Mouse (Mus musculus) midbrain, postnatal 0 days (tissue): ENCODE results near the gene Clasp1. TPM values are rescaled to one million over a fixed set of nuclear protein-coding genes. Genes with fewer than 3 reads are reported as not detected.
A peak's percentile ranks its signal among the peaks of the same experiment; 100 is the strongest.

ENCODE experiments used
- ATAC-seq: fragments of 200-750 bp; cut with Nextera tagmentation; 2 replicates; pipeline ENCODE4 v1.8.0; 2017; ENCODE audit warnings: moderate number of reproducible peaks, mild to moderate bottlenecking, moderate TSS enrichment, moderate library complexity; ENCODE audit not compliant: low FRiP score
- DNase-seq: peaks from one replicate; pipeline ENCODE4 v3.0.0-alpha.2; 2015; ENCODE audit warnings: low spot score
- H3K27ac ChIP-seq: fragments of 300-500 bp; sonication (generic); 2 replicates; pipeline ENCODE4 v1.5.1; 2014; ENCODE audit warnings: low read depth, mild to moderate bottlenecking, low read length, mixed read lengths
- H3K27me3 ChIP-seq: fragments of 300-500 bp; sonication (generic); 2 replicates; pipeline ENCODE4 v1.6.1; 2014; ENCODE audit warnings: low read length, control low read depth, mixed read lengths; ENCODE audit not compliant: insufficient read depth
- H3K36me3 ChIP-seq: fragments of 300-500 bp; sonication (generic); 2 replicates; pipeline ENCODE4 v1.6.1; 2014; ENCODE audit warnings: low read length, control low read depth, mixed read lengths; ENCODE audit not compliant: insufficient read depth
- H3K4me1 ChIP-seq: fragments of 300-500 bp; sonication (generic); 2 replicates; pipeline ENCODE4 v1.6.1; 2014; ENCODE audit warnings: mild to moderate bottlenecking, control low read depth, antibody characterized with exemption, low read length, mixed read lengths; ENCODE audit not compliant: insufficient read depth
- H3K4me2 ChIP-seq: fragments of 300-500 bp; sonication (generic); 2 replicates; pipeline ENCODE4 v1.6.1; 2014; ENCODE audit warnings: low read depth, mild to moderate bottlenecking, low read length, mixed read lengths; ENCODE audit not compliant: poor library complexity, severe bottlenecking
- H3K4me3 ChIP-seq: fragments of 300-500 bp; sonication (generic); 2 replicates; pipeline ENCODE4 v1.5.1; 2014; ENCODE audit warnings: low read depth, mild to moderate bottlenecking, low read length, moderate library complexity
- H3K9ac ChIP-seq: fragments of 300-500 bp; sonication (generic); replicated peaks from 2 replicates; pipeline ENCODE4 v1.6.1; 2014; ENCODE audit warnings: mild to moderate bottlenecking, low read length, moderate library complexity, mixed read lengths; ENCODE audit not compliant: poor library complexity, severe bottlenecking
- H3K9me3 ChIP-seq: fragments of 300-500 bp; sonication (generic); 2 replicates; pipeline ENCODE4 v1.6.1; 2016; ENCODE audit warnings: low read length, control low read depth
- CTCF ChIP-seq: IDR thresholded peaks from 2 replicates; pipeline ENCODE4 v1.5.1; 2016; ENCODE audit warnings: antibody characterized with exemption, mild to moderate bottlenecking
- WGBS: fragments of 180-500 bp; shearing (Covaris S2); extraction: QIAGEN DNeasy Blood & Tissue Kit; methylation state at CpG from one replicate; pipeline ENCODE4 v1.1.7; 2014; 5-methylcytosine and 5-hydroxymethylcytosine counted together
- polyA plus RNA-seq: library from polyadenylated mRNA; unstranded; fragments of >200 nt; fragmentation: Nextera tagmentation; extraction: Ambion mirVana; gene quantifications from 2 replicates; pipeline ENCODE4 v1.2.1, GENCODE M21; 2015
- total RNA-seq: library from RNA; depleted of rRNA; stranded (reverse); fragments of >200 nt; gene quantifications from 2 replicates; pipeline ENCODE4 v1.2.3, GENCODE M21; 2014

The Clasp1 gene
- total and polyA plus RNA-seq, 2 experiments from 2014 or later = 75.9 to 141 TPM

DNA sequence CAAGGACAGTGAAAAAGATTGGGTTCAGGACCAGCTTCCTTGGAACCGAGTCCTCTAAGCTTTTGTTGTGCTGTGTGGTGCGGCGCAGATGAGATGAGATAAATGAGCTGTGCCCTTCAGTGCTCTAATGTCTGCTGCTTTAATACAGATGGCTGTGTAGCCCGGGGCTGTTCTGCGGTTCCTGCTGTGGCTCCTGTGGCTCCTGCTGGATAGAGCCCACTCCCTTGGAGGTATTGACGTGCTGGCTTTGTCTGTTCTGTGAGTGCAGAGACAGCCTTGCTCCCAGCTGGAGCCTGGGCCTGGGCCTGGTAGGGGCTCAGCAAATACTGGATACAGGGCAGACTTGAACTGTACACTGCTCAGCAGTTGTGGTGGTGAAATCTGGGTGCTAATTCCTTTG lies 34.0 kb downstream of the Clasp1 start:
- peaks cover 14% of the 10 kb centered on the region; the same call in 1 of the 2 replicates for H3K36me3 ChIP-seq
- no peak overlapping the region for H3K4me3 ChIP-seq
- no peak for TF ChIP-seq CTCF
- no peak overlapping the region for H3K27ac ChIP-seq
- H3K27me3 ChIP-seq = no peaks in the 10 kb centered on the region
- H3K9me3 ChIP-seq = no peaks in the 10 kb centered on the region
- H3K4me2 ChIP-seq = no peak overlapping the region
- DNase-seq (no peak), ATAC-seq (no peak)
- 57% methylated on average over 6 of the region's 6 CpGs for WGBS
- no peaks in the 10 kb centered on the region for H3K4me1 ChIP-seq
- H3K9ac ChIP-seq = no peak overlapping the region

DNA sequence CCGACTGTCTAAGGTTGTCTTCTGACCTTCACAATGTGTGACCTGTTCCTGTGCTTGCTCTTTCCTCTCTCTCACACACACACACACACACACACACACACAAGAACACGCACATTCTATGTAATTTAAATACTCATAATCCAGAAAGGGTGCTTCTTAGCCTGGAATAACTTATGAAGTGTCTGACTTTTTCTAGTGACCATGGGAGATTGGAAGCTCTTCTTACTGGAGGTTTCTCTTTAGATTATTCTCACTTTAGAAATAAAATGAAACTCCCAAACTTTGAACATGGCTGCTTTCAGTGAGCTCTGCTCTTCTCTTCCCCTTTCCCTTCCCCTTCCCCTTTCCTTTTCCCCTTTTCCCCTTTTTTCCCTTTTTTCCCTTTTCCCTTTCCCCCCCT lies 37.1 kb downstream of the Clasp1 start:
- H3K36me3 ChIP-seq = peaks cover 8% of the 10 kb centered on the region; the same call in 1 of the 2 replicates
- no peak overlapping the region for H3K9ac ChIP-seq
- no peak overlapping the region for H3K27ac ChIP-seq
- H3K4me3 ChIP-seq = no peak overlapping the region
- no peak for TF ChIP-seq CTCF
- WGBS = 91% methylated on average over 2 of the region's 2 CpGs
- no peaks in the 10 kb centered on the region for H3K9me3 ChIP-seq
- H3K27me3 ChIP-seq = no peaks in the 10 kb centered on the region
- H3K4me2 ChIP-seq = no peak overlapping the region
- ATAC-seq (no peak), DNase-seq (no peak)
- no peaks in the 10 kb centered on the region for H3K4me1 ChIP-seq

DNA sequence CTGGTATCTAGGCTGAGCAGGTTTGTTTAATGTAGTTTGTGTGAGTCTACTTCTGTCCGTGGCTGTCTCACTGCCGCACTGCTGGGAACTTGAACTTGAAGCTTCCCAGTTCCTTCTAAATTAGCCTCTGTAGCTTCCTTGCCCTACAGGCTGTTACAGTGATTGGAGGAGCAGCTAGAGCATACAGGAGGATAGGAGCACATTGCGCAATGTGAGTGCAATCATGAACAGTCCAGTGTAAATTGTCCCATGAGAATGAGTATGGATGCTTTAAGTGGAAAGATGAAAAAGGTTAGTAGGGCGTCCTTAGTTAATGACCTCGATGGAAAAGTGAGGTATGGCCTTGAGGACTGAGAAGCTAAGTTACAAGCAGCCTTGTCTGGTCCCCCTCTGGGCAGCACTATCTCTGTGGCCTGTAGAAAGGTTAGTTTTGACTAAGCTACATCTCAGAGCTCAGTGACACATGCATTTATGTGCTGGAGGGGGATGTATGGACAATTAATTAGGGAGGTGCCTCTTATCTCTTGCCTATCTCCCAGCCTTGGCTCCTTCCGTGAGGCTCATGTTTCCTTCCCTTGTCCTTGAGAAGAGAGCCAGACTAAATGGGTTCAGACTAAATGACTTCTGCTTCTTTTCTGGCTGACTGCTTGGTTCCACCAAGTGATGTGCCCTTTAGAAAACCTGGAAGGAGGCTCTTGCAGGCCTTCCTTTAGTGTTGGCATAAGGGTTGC lies 39.7 kb downstream of the Clasp1 start:
- Histone ChIP-seq H3K4me1 (no peaks in the 10 kb centered on the region), H3K4me3 (no peak overlapping the region), H3K9me3 (no peaks in the 10 kb centered on the region), H3K9ac (no peak overlapping the region), H3K4me2 (no peak overlapping the region), H3K36me3 (peaks cover 5% of the 10 kb centered on the region; the same call in 1 of the 2 replicates), H3K27ac (no peak overlapping the region), H3K27me3 (no peaks in the 10 kb centered on the region)
- DNase-seq (no peak), ATAC-seq (no peak)
- WGBS = 82% methylated on average over 6 of the region's 6 CpGs
- TF ChIP-seq CTCF = no peak

DNA sequence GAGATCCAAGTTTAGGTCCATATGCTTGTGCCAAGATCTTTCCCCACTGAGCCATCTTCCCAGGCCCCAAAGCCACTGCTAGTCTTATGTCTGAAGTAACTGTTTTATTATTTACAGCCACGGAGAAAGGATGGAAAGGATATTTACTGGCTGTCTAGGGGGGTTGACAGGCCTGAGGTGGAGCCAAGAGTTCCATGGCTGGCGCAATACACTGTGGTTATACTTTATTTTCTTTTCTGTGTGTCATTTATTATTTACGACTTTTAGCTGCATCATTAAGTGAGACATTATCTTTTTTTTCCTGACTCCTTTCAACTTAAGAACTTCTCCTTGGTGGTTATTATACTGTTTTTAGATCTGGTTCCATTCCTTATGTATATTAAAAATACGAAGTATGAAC lies 42.7 kb downstream of the Clasp1 start:
- no peaks in the 10 kb centered on the region for H3K9me3 ChIP-seq
- H3K4me1 ChIP-seq = no peaks in the 10 kb centered on the region
- H3K36me3 ChIP-seq = peaks cover 5% of the 10 kb centered on the region; the same call in 1 of the 2 replicates
- no peaks in the 10 kb centered on the region for H3K27me3 ChIP-seq
- H3K27ac ChIP-seq = no peak overlapping the region
- H3K4me3 ChIP-seq = no peak overlapping the region
- 91% methylated on average over 4 of the region's 4 CpGs for WGBS
- ATAC-seq (no peak), DNase-seq (no peak)
- H3K4me2 ChIP-seq = no peak overlapping the region
- no peak for TF ChIP-seq CTCF
- no peak overlapping the region for H3K9ac ChIP-seq

DNA sequence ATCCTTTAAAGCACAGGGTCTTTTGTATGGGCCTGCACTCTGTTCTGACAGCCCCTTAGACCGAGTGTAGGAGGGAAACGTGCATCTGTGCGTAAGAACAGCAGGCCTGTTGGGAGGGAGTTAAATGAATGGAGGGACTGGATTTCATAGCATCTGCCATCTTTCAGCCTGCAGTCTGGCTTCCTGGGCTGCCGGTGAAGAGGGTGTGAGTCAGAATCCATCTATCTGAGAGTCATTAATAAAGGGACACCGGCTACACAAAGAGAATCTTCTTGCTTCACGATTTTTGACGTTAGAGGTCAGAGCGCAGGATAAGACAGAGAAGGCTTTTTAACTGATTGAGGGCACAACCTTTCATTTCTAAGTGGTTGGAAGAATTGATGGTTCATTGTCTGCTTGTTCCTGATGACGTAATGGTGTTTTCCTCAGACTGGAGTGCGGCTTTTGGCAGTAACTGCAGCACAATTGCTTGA lies 46.2 kb downstream of the Clasp1 start:
- DNase-seq = peak; percentile 47
- WGBS = 57% methylated on average over 10 of the region's 10 CpGs
- 0 out of 2 replicates have a peak, but pooled peaks have one; percentile 44 for ATAC-seq
- H3K4me3 ChIP-seq = no peak overlapping the region
- no peaks in the 10 kb centered on the region for H3K36me3 ChIP-seq
- no peak overlapping the region for H3K9ac ChIP-seq
- H3K4me2 ChIP-seq = no peak overlapping the region
- no peak for TF ChIP-seq CTCF
- 0 out of 2 replicates have a peak overlapping the region, but pooled peaks have one; percentile 13 for H3K27ac ChIP-seq
- no peaks in the 10 kb centered on the region for H3K4me1 ChIP-seq
- H3K9me3 ChIP-seq = no peaks in the 10 kb centered on the region
- H3K27me3 ChIP-seq = no peaks in the 10 kb centered on the region

DNA sequence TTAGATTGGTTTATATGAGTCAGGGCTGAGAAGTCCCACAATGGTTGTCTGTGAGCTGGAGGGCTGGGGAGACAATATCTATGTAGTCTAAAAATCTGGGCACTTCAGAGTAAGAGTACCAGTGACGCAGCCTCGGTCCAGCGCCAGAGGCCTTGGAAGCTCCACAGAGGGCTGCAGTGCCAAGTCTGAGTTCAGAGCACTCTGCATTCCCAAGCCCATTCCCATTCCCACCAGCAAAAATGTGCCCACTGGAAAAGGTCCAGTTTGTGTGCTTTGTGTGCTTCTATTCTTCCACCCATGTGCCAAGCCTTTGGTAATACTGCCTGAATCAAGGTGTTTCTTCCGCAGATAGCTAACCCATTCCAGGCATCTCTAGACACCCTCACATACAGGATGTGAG lies 49.0 kb downstream of the Clasp1 start:
- Histone ChIP-seq H3K27me3 (no peaks in the 10 kb centered on the region), H3K36me3 (no peaks in the 10 kb centered on the region), H3K27ac (no peak overlapping the region), H3K4me3 (no peak overlapping the region), H3K9me3 (no peaks in the 10 kb centered on the region), H3K9ac (no peak overlapping the region), H3K4me1 (no peaks in the 10 kb centered on the region), H3K4me2 (no peak overlapping the region)
- no peak for TF ChIP-seq CTCF
- WGBS = 90% methylated on average over 4 of the region's 4 CpGs
- DNase-seq (peak; percentile 59), ATAC-seq (no peak)
